ENCODE assay signal across 9 mouse cellular contexts in genomic region chr2:181334023-181334422, GRCm38 (mm10). TPM values are rescaled to one million over a fixed set of nuclear protein-coding genes. Genes with fewer than 3 reads are reported as not detected.
DNase-seq lines count a peak whose midpoint lies in the region; ATAC-seq and TF ChIP-seq lines count a peak whose summit lies in the region.
"Had no signal": no experiment of that assay in that cellular context is flagged by ENCODE, and none has a peak within 500 bp of the region (broad histone marks: within the 10 kb centered on the region; RNA-seq: fewer than 3 reads in every experiment).

No protein-coding gene starts in this region.

- H3K4me1 ChIP-seq in cerebellum, adult 2 months (ENCODE audit: control insufficient read depth, insufficient read depth, low read length) = no peaks in the 10 kb centered on the region
- no peaks in the 10 kb centered on the region for H3K4me1 ChIP-seq in intestine, embryonic 15.5 days (replicated peaks)
- H3K4me1 ChIP-seq in midbrain, embryonic 14.5 days (ENCODE audit: control insufficient read depth, insufficient read depth, low read length) = no peaks in the 10 kb centered on the region
- H3K4me1 ChIP-seq: embryonic facial prominence, embryonic 13.5 days had no signal

- H3K9me3 ChIP-seq in intestine, embryonic 15.5 days = no peaks in the 10 kb centered on the region
- no peaks in the 10 kb centered on the region for H3K9me3 ChIP-seq in midbrain, embryonic 14.5 days (ENCODE audit: control insufficient read depth, low read length)
- H3K9me3 ChIP-seq: embryonic facial prominence, embryonic 13.5 days had no signal

- no peak overlapping the region for H3K4me2 ChIP-seq in intestine, embryonic 15.5 days (replicated peaks)
- no peak overlapping the region for H3K4me2 ChIP-seq in midbrain, embryonic 14.5 days (ENCODE audit: low read length)
- H3K4me2 ChIP-seq: embryonic facial prominence, embryonic 13.5 days had no signal

- WGBS in cerebellum, adult 2 months = 61% methylated on average over 3 of the region's 3 CpGs
- WGBS in intestine, embryonic 15.5 days = 65% methylated on average over 3 of the region's 3 CpGs
- 52% methylated on average over 3 of the region's 3 CpGs for WGBS in midbrain, embryonic 14.5 days

- H3K27ac ChIP-seq in cerebellum, adult 2 months (ENCODE audit: insufficient read depth, low read length) = no peak overlapping the region
- no peak overlapping the region for H3K27ac ChIP-seq in intestine, embryonic 15.5 days
- no peak overlapping the region for H3K27ac ChIP-seq in midbrain, embryonic 14.5 days (replicated peaks; ENCODE audit: low read depth, low read length)
- H3K27ac ChIP-seq: embryonic facial prominence, embryonic 13.5 days had no signal

- peaks cover 17% of the 10 kb centered on the region for H3K36me3 ChIP-seq in intestine, embryonic 15.5 days
- peaks cover 68% of the 10 kb centered on the region for H3K36me3 ChIP-seq in midbrain, embryonic 14.5 days (ENCODE audit: control insufficient read depth, insufficient read depth, low read length)
- H3K36me3 ChIP-seq in splenic B cell, adult 2 months (ENCODE audit: control insufficient read depth, insufficient read depth, low read length, poor library complexity, severe bottlenecking) = peaks cover 12% of the 10 kb centered on the region

- DNase-seq in ovary, postnatal 10 days (ENCODE audit: low spot score) = peak; percentile 20
- no peak for DNase-seq in ovary, adult 18-20 months (ENCODE audit: low spot score)
- DNase-seq in cerebellum, adult 2 months = peak; percentile 64 to 77
- DNase-seq in forelimb bud, embryonic 11.5 days (ENCODE audit: low read depth, low spot score) = peak; percentile 61
- peak; percentile 83 to 88 for DNase-seq in left cerebral cortex, postnatal 14 days (ENCODE audit: low spot score in 2 of 2)
- DNase-seq in midbrain, embryonic 14.5 days = peak; percentile 84
- DNase-seq in splenic B cell, adult 2 months (ENCODE audit: low read depth, low spot score) = peak; percentile 85

- peak; percentile 62; the same call in 1 of the 2 replicates for ATAC-seq in intestine, embryonic 15.5 days
- ATAC-seq in midbrain, embryonic 14.5 days (ENCODE audit: low FRiP score, low TSS enrichment) = no peak

- peak; percentile 61; the same call in 1 of the 2 replicates for TF ChIP-seq CTCF in cerebellum, adult 2 months (IDR thresholded peaks at IDR 0.05; ENCODE audit: borderline replicate concordance, insufficient read depth, low read depth, low read length)

- H3K27me3 ChIP-seq in cerebellum, adult 2 months (ENCODE audit: control insufficient read depth, insufficient read depth, low read length) = no peaks in the 10 kb centered on the region
- H3K27me3 ChIP-seq in intestine, embryonic 15.5 days (replicated peaks) = no peaks in the 10 kb centered on the region
- H3K27me3 ChIP-seq in midbrain, embryonic 14.5 days (ENCODE audit: control insufficient read depth, insufficient read depth, low read length) = no peaks in the 10 kb centered on the region
- no peaks in the 10 kb centered on the region for H3K27me3 ChIP-seq in splenic B cell, adult 2 months (ENCODE audit: control insufficient read depth, insufficient read depth, low read length, poor library complexity, severe bottlenecking)
- H3K27me3 ChIP-seq: embryonic facial prominence, embryonic 13.5 days had no signal

- no peak for TF ChIP-seq POLR2A in cerebellum, adult 2 months (IDR thresholded peaks at IDR 0.05; ENCODE audit: borderline replicate concordance, insufficient read depth, low read length)

- no peak overlapping the region for H3K9ac ChIP-seq in intestine, embryonic 15.5 days
- no peak overlapping the region for H3K9ac ChIP-seq in midbrain, embryonic 14.5 days (replicated peaks; ENCODE audit: low read length)
- H3K9ac ChIP-seq: embryonic facial prominence, embryonic 13.5 days had no signal

- no peak overlapping the region for H3K4me3 ChIP-seq in cerebellum, adult 2 months (replicated peaks; ENCODE audit: insufficient read depth, low read depth, low read length)
- no peak overlapping the region for H3K4me3 ChIP-seq in intestine, embryonic 15.5 days (replicated peaks)
- no peak overlapping the region for H3K4me3 ChIP-seq in midbrain, embryonic 14.5 days (replicated peaks; ENCODE audit: low read depth, low read length)
- H3K4me3 ChIP-seq: embryonic facial prominence, embryonic 13.5 days had no signal

- intact Hi-C loops in left cerebral cortex, postnatal 14 days (cut with DNase I) = loop anchor here (1.0 kb wide), 1 partner anchor 148 kb away; no protein-coding TSS in a partner anchor

RNA-seq across cellular contexts. Expression of gene Rtel1, which starts 14.5 kb away (rescaled TPM):
- 88.5 and 103 TPM in 2 replicates for polyA plus RNA-seq in cerebellum, adult 2 months (2012; rRNA removed)
- 30.3 and 32.8 TPM in 2 replicates for polyA plus RNA-seq in intestine, embryonic 15.5 days (2015; fragmentation: Nextera tagmentation; extraction: Ambion mirVana)
- 10 to 100 TPM; 23.3 to 24.8 TPM for total RNA-seq in left cerebral cortex, postnatal 14 days (2021)
- 40.3 and 46.9 TPM in 2 replicates for polyA plus RNA-seq in midbrain, embryonic 14.5 days (2014; fragmentation: Nextera tagmentation; extraction: Ambion mirVana)

RNA-seq across cellular contexts. Expression of gene Stmn3, which starts 19.7 kb away (rescaled TPM):
- 1,100 TPM in 2 replicates for polyA plus RNA-seq in cerebellum, adult 2 months (2012; rRNA removed)
- polyA plus RNA-seq in intestine, embryonic 15.5 days (2015; fragmentation: Nextera tagmentation; extraction: Ambion mirVana) = 44.0 and 44.1 TPM in 2 replicates
- total RNA-seq in left cerebral cortex, postnatal 14 days (2021) = 100 to 1,000 TPM; 839 to 875 TPM
- polyA plus RNA-seq in midbrain, embryonic 14.5 days (2014; fragmentation: Nextera tagmentation; extraction: Ambion mirVana) = 1,182 and 1,543 TPM in 2 replicates

RNA-seq across cellular contexts. Expression of gene Zgpat, which starts 30.7 kb away (rescaled TPM):
- polyA plus RNA-seq in cerebellum, adult 2 months (2012; rRNA removed) = 102 and 106 TPM in 2 replicates
- polyA plus RNA-seq in intestine, embryonic 15.5 days (2015; fragmentation: Nextera tagmentation; extraction: Ambion mirVana) = 35.7 and 36.7 TPM in 2 replicates
- 10 to 100 TPM; 62.1 to 63.3 TPM for total RNA-seq in left cerebral cortex, postnatal 14 days (2021)
- polyA plus RNA-seq in midbrain, embryonic 14.5 days (2014; fragmentation: Nextera tagmentation; extraction: Ambion mirVana) = 65.0 and 67.7 TPM in 2 replicates

RNA-seq across cellular contexts. Expression of gene Arfrp1, which starts 31.2 kb away (rescaled TPM):
- 75.6 and 77.7 TPM in 2 replicates for polyA plus RNA-seq in cerebellum, adult 2 months (2012; rRNA removed)
- polyA plus RNA-seq in intestine, embryonic 15.5 days (2015; fragmentation: Nextera tagmentation; extraction: Ambion mirVana) = 55.4 and 58.3 TPM in 2 replicates
- 10 to 100 TPM; 36.4 to 42.5 TPM for total RNA-seq in left cerebral cortex, postnatal 14 days (2021)
- polyA plus RNA-seq in midbrain, embryonic 14.5 days (2014; fragmentation: Nextera tagmentation; extraction: Ambion mirVana) = 65.8 and 76.2 TPM in 2 replicates

RNA-seq across cellular contexts. Expression of gene Lime1, which starts 45.9 kb away (rescaled TPM):
- polyA plus RNA-seq in cerebellum, adult 2 months (2012; rRNA removed) = 79.8 and 85.0 TPM in 2 replicates
- 17.1 and 19.4 TPM in 2 replicates for polyA plus RNA-seq in intestine, embryonic 15.5 days (2015; fragmentation: Nextera tagmentation; extraction: Ambion mirVana)
- total RNA-seq in left cerebral cortex, postnatal 14 days (2021) = 10 to 100 TPM; 31.3 to 35.1 TPM
- 43.7 and 50.1 TPM in 2 replicates for polyA plus RNA-seq in midbrain, embryonic 14.5 days (2014; fragmentation: Nextera tagmentation; extraction: Ambion mirVana)

Comparison
In these comparisons a context has a peak if more than half of its experiments do, and no peak if none do; other contexts are left out.
1. RNA of gene Stmn3, which starts 19.7 kb away (polyA plus RNA-seq): 1,182 to 1,543 TPM in midbrain, embryonic 14.5 days and 1,100 TPM in cerebellum, adult 2 months; 44.0 to 44.1 TPM in intestine, embryonic 15.5 days; every median in the first group is over 10 times any median in the second.